Mouse (Mus musculus): ENCODE data around the gene Bub3. TPM values are rescaled to one million over a fixed set of nuclear protein-coding genes. Genes with fewer than 3 reads are reported as not detected.

Bub3 gene
- polyA plus RNA-seq, 1 experiment, result 105 TPM

DNA sequence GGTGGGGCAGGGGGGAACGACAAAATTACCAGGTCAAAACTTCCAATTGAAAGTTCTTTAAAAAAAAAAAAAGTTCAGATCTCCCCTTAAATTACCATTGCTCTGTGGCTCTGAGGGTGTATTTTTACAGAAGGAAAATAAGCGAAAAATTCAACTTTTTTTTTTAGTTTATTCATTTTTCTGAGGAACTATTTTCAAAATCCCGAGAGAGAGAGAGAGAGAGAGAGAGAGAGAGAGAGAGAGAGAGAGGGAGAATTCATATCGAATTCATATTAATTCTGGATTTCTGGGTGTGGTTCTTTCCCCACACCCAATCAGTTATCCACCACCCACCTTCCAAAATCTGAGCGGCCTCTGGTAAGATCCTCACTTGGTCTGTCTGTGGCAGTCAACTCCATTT, 15.2 kb upstream of the Bub3 start:
- Histone ChIP-seq H3K4me3 (replicated peaks; ENCODE audit: insufficient read depth, low read depth, low read length) (no peak overlapping the region), H3K4me1 (ENCODE audit: control insufficient read depth, insufficient read depth, low read length) (no peaks in the 10 kb centered on the region), H3K27me3 (ENCODE audit: control insufficient read depth, insufficient read depth, low read length) (peaks cover 25% of the 10 kb centered on the region; the same call in 1 of the 2 replicates), H3K27ac (ENCODE audit: insufficient read depth, low read length) (no peak overlapping the region)
- no peak for DNase-seq
- 2% methylated on average over 5 of the region's 5 CpGs for WGBS
- TF ChIP-seq POLR2A (IDR thresholded peaks at IDR 0.05; ENCODE audit: borderline replicate concordance, insufficient read depth, low read length), result no peak
- no peak for TF ChIP-seq CTCF (IDR thresholded peaks at IDR 0.05; ENCODE audit: borderline replicate concordance, insufficient read depth, low read depth, low read length)

DNA sequence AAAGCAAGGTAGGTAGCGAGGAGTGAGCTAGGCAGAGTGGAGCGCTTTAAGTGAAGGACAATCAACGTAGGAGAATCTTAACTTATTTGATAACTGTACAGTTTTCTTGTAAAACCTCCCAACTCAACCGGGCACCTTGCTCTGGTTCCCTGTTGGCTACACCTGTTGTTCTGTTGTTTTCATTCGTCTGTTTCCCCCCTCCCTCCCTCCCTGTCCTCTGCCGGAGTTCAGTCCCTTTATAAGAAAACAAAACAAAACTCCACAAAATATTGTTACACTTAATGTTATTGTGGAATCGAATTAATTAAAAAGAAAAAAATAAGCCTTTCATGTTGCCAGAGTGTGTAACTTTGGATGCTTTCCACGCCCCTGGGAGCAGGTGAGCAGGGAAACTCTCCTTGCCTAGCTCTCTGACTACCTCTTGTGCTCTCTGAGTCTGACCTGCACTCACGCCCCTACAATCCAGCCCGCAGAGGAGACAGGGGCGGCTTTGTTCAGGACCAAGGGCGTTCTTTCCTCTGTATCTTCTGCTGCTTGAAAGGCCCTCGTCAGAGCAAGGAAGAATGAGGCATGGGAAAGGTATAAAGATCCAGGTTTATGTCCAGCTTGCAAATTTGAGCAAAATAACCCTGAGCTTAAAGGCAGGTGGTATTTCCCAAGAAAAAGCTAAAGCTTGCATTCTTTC, 14.2 kb upstream of the Bub3 start:
- DNase-seq, result no peak
- 3% methylated on average over 13 of the region's 13 CpGs for WGBS
- H3K4me1 ChIP-seq (ENCODE audit: control insufficient read depth, insufficient read depth, low read length), result no peaks in the 10 kb centered on the region

GRCm38 (mm10) chr7:131546423-131546822, 13.6 kb upstream of the Bub3 start:
- H3K4me3 ChIP-seq (replicated peaks; ENCODE audit: insufficient read depth, low read depth, low read length), result no peak overlapping the region
- peaks cover 29% of the 10 kb centered on the region; the same call in 1 of the 2 replicates for H3K27me3 ChIP-seq (ENCODE audit: control insufficient read depth, insufficient read depth, low read length)
- 7% methylated on average over 2 of the region's 2 CpGs for WGBS
- no peak for DNase-seq
- TF ChIP-seq POLR2A (IDR thresholded peaks at IDR 0.05; ENCODE audit: borderline replicate concordance, insufficient read depth, low read length) (no peak), CTCF (IDR thresholded peaks at IDR 0.05; ENCODE audit: borderline replicate concordance, insufficient read depth, low read depth, low read length) (no peak)
- no peaks in the 10 kb centered on the region for H3K4me1 ChIP-seq (ENCODE audit: control insufficient read depth, insufficient read depth, low read length)
- H3K27ac ChIP-seq (ENCODE audit: insufficient read depth, low read length), result no peak overlapping the region

More for the DNA sequence above, 14.2 kb upstream of the Bub3 start:
- H3K27me3 ChIP-seq (ENCODE audit: control insufficient read depth, insufficient read depth, low read length), result peaks cover 27% of the 10 kb centered on the region; the same call in 1 of the 2 replicates
- no peak for TF ChIP-seq CTCF (IDR thresholded peaks at IDR 0.05; ENCODE audit: borderline replicate concordance, insufficient read depth, low read depth, low read length)
- no peak for TF ChIP-seq POLR2A (IDR thresholded peaks at IDR 0.05; ENCODE audit: borderline replicate concordance, insufficient read depth, low read length)
- no peak overlapping the region for H3K4me3 ChIP-seq (replicated peaks; ENCODE audit: insufficient read depth, low read depth, low read length)
- no peak overlapping the region for H3K27ac ChIP-seq (ENCODE audit: insufficient read depth, low read length)

DNA sequence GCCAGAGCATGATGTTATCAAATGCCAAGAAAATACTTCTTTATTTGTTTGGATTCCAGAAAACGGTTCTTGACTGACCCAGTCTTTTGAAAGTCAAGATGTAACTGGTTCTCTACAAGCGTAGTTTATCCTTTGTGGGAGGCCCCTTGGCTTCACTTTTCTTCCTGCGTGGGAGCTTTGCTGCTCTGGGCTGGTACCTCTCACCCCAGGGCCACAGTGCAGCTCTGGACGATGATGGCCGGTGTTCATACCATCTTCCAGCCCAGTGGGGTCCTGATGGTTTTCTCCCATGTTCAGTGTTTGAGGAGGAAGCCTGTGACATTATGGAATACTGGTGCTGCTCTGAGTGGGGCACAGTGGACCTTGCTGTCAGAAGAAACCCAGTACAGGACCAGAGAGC, 12.5 kb upstream of the Bub3 start:
- no peak for DNase-seq
- H3K4me3 ChIP-seq (replicated peaks; ENCODE audit: insufficient read depth, low read depth, low read length), result no peak overlapping the region
- WGBS, result 4% methylated on average over 5 of the region's 5 CpGs
- H3K27ac ChIP-seq (ENCODE audit: insufficient read depth, low read length), result no peak overlapping the region
- H3K4me1 ChIP-seq (ENCODE audit: control insufficient read depth, insufficient read depth, low read length), result no peaks in the 10 kb centered on the region
- TF ChIP-seq POLR2A (IDR thresholded peaks at IDR 0.05; ENCODE audit: borderline replicate concordance, insufficient read depth, low read length) (no peak), CTCF (IDR thresholded peaks at IDR 0.05; ENCODE audit: borderline replicate concordance, insufficient read depth, low read depth, low read length) (no peak)
- H3K27me3 ChIP-seq (ENCODE audit: control insufficient read depth, insufficient read depth, low read length), result peaks cover 26% of the 10 kb centered on the region; the same call in 1 of the 2 replicates

GRCm38 (mm10) chr7:131548473-131548872, 11.5 kb upstream of the Bub3 start, which contains the start of gene Hmx2:
Gene Hmx2 (plus strand): TSS chr7:131548773.
- no peak for DNase-seq
- 6% methylated on average over 3 of the region's 3 CpGs for WGBS
- no peak for TF ChIP-seq POLR2A (IDR thresholded peaks at IDR 0.05; ENCODE audit: borderline replicate concordance, insufficient read depth, low read length)
- no peak for TF ChIP-seq CTCF (IDR thresholded peaks at IDR 0.05; ENCODE audit: borderline replicate concordance, insufficient read depth, low read depth, low read length)

DNA sequence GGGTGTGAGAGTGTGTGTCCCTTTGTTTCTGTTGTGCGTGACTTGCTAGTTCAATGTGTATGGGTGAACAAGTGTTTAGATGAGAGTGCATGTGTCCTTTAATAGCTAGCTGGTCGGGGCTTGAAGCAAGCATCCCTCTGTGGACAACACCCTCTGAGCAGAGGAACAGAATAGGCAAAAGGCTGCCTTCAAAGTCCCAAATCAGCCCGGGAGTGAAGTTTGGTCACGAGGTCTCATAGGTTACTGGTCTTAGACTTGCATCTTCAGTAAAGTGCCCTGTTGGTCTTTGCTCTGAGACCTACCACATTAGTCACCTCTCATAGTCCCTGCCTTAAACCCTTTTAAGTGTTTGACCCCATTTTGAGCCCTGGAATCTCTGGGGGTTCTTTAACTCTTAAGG, 8.6 kb upstream of the Bub3 start:
- TF ChIP-seq POLR2A (IDR thresholded peaks at IDR 0.05; ENCODE audit: borderline replicate concordance, insufficient read depth, low read length) (no peak), CTCF (IDR thresholded peaks at IDR 0.05; ENCODE audit: borderline replicate concordance, insufficient read depth, low read depth, low read length) (no peak)
- peaks cover 20% of the 10 kb centered on the region; the same call in 1 of the 2 replicates for H3K27me3 ChIP-seq (ENCODE audit: control insufficient read depth, insufficient read depth, low read length)
- DNase-seq, result no peak
- no peak overlapping the region for H3K4me3 ChIP-seq (replicated peaks; ENCODE audit: insufficient read depth, low read depth, low read length)
- no peak overlapping the region for H3K27ac ChIP-seq (ENCODE audit: insufficient read depth, low read length)
- no peaks in the 10 kb centered on the region for H3K4me1 ChIP-seq (ENCODE audit: control insufficient read depth, insufficient read depth, low read length)
- 5% methylated on average over 4 of the region's 4 CpGs for WGBS

More at GRCm38 (mm10) chr7:131548473-131548872, 11.5 kb upstream of the Bub3 start, which contains the start of gene Hmx2:
- no peak within 1 kb of the TSS for H3K27ac ChIP-seq (ENCODE audit: insufficient read depth, low read length)
- no peak within 1 kb of the TSS for H3K4me3 ChIP-seq (replicated peaks; ENCODE audit: insufficient read depth, low read depth, low read length)
- no peaks in the 10 kb centered on the region for H3K4me1 ChIP-seq (ENCODE audit: control insufficient read depth, insufficient read depth, low read length)
- H3K27me3 ChIP-seq (ENCODE audit: control insufficient read depth, insufficient read depth, low read length), result peaks cover 20% of the 10 kb centered on the region; the same call in 1 of the 2 replicates

GRCm38 (mm10) chr7:131551931-131552741, 7.9 kb upstream of the Bub3 start:
- WGBS, result 2% methylated on average over 42 of the region's 42 CpGs
- Histone ChIP-seq H3K4me1 (ENCODE audit: control insufficient read depth, insufficient read depth, low read length) (no peaks in the 10 kb centered on the region), H3K27ac (ENCODE audit: insufficient read depth, low read length) (no peak overlapping the region), H3K27me3 (ENCODE audit: control insufficient read depth, insufficient read depth, low read length) (peaks cover 22% of the 10 kb centered on the region; the same call in 1 of the 2 replicates), H3K4me3 (replicated peaks; ENCODE audit: insufficient read depth, low read depth, low read length) (no peak overlapping the region)
- no peak for DNase-seq
- TF ChIP-seq POLR2A (IDR thresholded peaks at IDR 0.05; ENCODE audit: borderline replicate concordance, insufficient read depth, low read length), result no peak
- no peak for TF ChIP-seq CTCF (IDR thresholded peaks at IDR 0.05; ENCODE audit: borderline replicate concordance, insufficient read depth, low read depth, low read length)

Data from cerebellum, adult 2 months (tissue).